Mouse (Mus musculus) stomach, postnatal 0 days (tissue): ENCODE measurements around the gene BC004004.

Experiments used
- CTCF ChIP-seq: IDR thresholded peaks from 2 replicates; pipeline ENCODE4 v1.5.1; 2016; ENCODE audit warnings: antibody characterized with exemption, low read depth, mild to moderate bottlenecking, moderate library complexity
- EP300 ChIP-seq: optimal IDR thresholded peaks from 2 replicates; pipeline ENCODE3; 2016; ENCODE audit warnings: antibody characterized with exemption

DNA sequence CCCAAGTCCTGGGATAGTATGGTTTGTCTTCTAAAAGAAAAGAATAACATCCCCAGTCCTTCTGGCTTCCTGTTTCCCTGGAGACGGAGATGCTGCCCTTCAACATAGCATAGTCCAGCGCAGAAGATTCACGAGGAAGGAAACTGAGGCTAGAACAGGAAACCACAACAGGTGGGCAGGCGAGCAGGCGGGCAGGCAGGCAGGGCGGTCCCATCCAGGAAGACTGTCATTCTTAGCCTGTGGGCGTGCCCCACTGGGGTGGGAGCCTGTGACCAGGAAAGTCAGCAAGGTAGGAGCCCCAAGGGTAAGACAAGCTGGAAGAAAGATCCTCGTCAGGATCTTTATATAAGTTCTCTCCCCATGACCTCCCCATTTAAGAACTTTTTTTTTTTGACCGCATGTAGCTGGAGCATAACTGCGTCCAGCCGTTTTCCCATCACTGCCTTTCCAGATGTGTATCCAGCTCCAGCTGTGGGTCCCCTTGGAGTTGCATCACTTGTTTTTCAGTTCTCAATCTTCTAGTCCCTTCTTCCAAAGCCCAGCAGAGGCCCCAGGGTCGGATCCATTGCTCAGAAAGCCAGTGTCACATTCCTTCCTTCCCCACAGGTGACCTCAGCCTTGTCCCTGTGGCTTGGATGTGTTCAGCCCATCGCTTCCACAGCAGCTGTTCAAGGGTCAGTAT, 35.9 kb downstream of the BC004004 start:
- no peak for TF ChIP-seq CTCF
- no peak for TF ChIP-seq EP300
